15 mouse cellular contexts compared by ENCODE assay signal in genomic region chr3:150896668-150897067, GRCm38 (mm10).
"Had no signal": no experiment of that assay in that cellular context is flagged by ENCODE, and none has a peak within 500 bp of the region (broad histone marks: within the 10 kb centered on the region; RNA-seq: fewer than 3 reads in every experiment).

No protein-coding gene starts in this region.

- ATAC-seq: liver, postnatal 0 days; midbrain, embryonic 16.5 days had no signal

- H3K4me2 ChIP-seq: liver, embryonic 15.5 days; midbrain, embryonic 11.5 days; neural tube, embryonic 12.5 days; stomach, embryonic 15.5 days had no signal

- H3K4me1 ChIP-seq: liver, embryonic 15.5 days; megakaryocyte, embryonic 14.5 days; neural tube, embryonic 12.5 days; stomach, embryonic 15.5 days had no signal

- H3K9ac ChIP-seq: liver, embryonic 15.5 days; liver, postnatal 0 days; neural tube, embryonic 12.5 days; stomach, embryonic 15.5 days had no signal

- DNase-seq: liver, postnatal 0 days; lung, adult 2 months; lung, postnatal 10 days; right cerebral cortex, postnatal 14 days; thymus, adult 2 months; thymus, postnatal 25 days; thymus, postnatal 4 days had no signal

- H3K9me3 ChIP-seq: liver, embryonic 15.5 days; megakaryocyte, embryonic 14.5 days; neural tube, embryonic 12.5 days; stomach, embryonic 15.5 days had no signal

- H3K27ac ChIP-seq: liver, embryonic 15.5 days; macrophage; neural tube, embryonic 12.5 days; stomach, embryonic 15.5 days; stomach, postnatal 0 days had no signal

- H3K4me3 ChIP-seq: liver, embryonic 15.5 days; megakaryocyte, embryonic 14.5 days; neural tube, embryonic 12.5 days; stomach, embryonic 15.5 days had no signal

- H3K36me3 ChIP-seq: liver, embryonic 15.5 days; neural tube, embryonic 12.5 days; stomach, embryonic 15.5 days had no signal

- H3K27me3 ChIP-seq: liver, embryonic 15.5 days; megakaryocyte, embryonic 14.5 days; neural tube, embryonic 12.5 days; stomach, embryonic 15.5 days had no signal
